Mouse (Mus musculus) spleen, adult 2 months (tissue): ENCODE measurements around the gene Baiap2l1. TPM values are rescaled to one million over a fixed set of nuclear protein-coding genes. Genes with fewer than 3 reads are reported as not detected.

Experiments used
- DNase-seq, 2 experiments: peaks; one replicate each; pipeline versions ENCODE4 v3.0.0 to v3.0.0-alpha.2; 2012 to 2021; ENCODE audit warnings: low spot score in 2 of 2, low read depth in 1 of 2
- H3K27ac ChIP-seq: fragments of 200-500 bp; 2 replicates; pipeline ENCODE4 v1.5.1; 2012; ENCODE audit warnings: low read length, inconsistent platforms; ENCODE audit not compliant: insufficient read depth
- H3K27me3 ChIP-seq: fragments of 200-500 bp; 2 replicates; pipeline ENCODE4 v1.6.1; 2012; ENCODE audit warnings: mild to moderate bottlenecking, moderate library complexity, low read length, inconsistent platforms; ENCODE audit not compliant: control insufficient read depth, insufficient read depth
- H3K36me3 ChIP-seq: fragments of 200-500 bp; 2 replicates; pipeline ENCODE4 v1.6.1; 2012; ENCODE audit warnings: mild to moderate bottlenecking, low read length, inconsistent platforms; ENCODE audit not compliant: control insufficient read depth, insufficient read depth
- H3K4me1 ChIP-seq: fragments of 200-500 bp; 2 replicates; pipeline ENCODE4 v1.6.1; 2011; ENCODE audit warnings: inconsistent platforms; ENCODE audit not compliant: control insufficient read depth, insufficient read depth, insufficient read length
- H3K4me3 ChIP-seq: fragments of 200-500 bp; 2 replicates; pipeline ENCODE4 v1.5.1; 2011; ENCODE audit warnings: mild to moderate bottlenecking, inconsistent platforms; ENCODE audit not compliant: insufficient read depth, insufficient read length; ENCODE audit errors: extremely low read depth
- CTCF ChIP-seq: fragments of 200-500 bp; IDR thresholded peaks from 2 replicates; pipeline ENCODE4 v1.5.1; 2011; ENCODE audit warnings: mild to moderate bottlenecking, inconsistent platforms; ENCODE audit not compliant: insufficient read depth, insufficient read length, insufficient replicate concordance; ENCODE audit errors: extremely low read depth
- POLR2A ChIP-seq: fragments of 200-500 bp; IDR thresholded peaks from 2 replicates; pipeline ENCODE4 v1.6.1; 2011; ENCODE audit warnings: low read depth, low read length, inconsistent platforms
- WGBS: fragments of 180-500 bp; shearing (Covaris S2); methylation state at CpG from one replicate; pipeline ENCODE4 v1.1.7; 2018; 5-methylcytosine and 5-hydroxymethylcytosine counted together
- polyA plus RNA-seq: library from polyadenylated mRNA; depleted of rRNA; stranded (reverse); fragments of >200 nt; gene quantifications from 2 replicates; pipeline ENCODE4 v1.2.3, GENCODE M21; 2012

The Baiap2l1 gene
- polyA plus RNA-seq, 1 experiment = 0.22 TPM

GRCm38 (mm10) chr5:144364680-144365357 is 6.9 kb upstream of the Baiap2l1 start:
- no peaks in the 10 kb centered on the region for H3K36me3 ChIP-seq
- 88% methylated on average over 11 of the region's 11 CpGs for WGBS
- H3K4me3 ChIP-seq = no peak overlapping the region
- DNase-seq = no peak
- no peak for TF ChIP-seq POLR2A
- no peak for TF ChIP-seq CTCF
- H3K27me3 ChIP-seq = no peaks in the 10 kb centered on the region
- no peak overlapping the region for H3K27ac ChIP-seq
- no peaks in the 10 kb centered on the region for H3K4me1 ChIP-seq

- H3K36me3 ChIP-seq = no peaks in the 10 kb centered on the region
- no peak overlapping the region for H3K27ac ChIP-seq
- H3K4me1 ChIP-seq = peaks cover 5% of the 10 kb centered on the region
- peaks cover 9% of the 10 kb centered on the region for H3K27me3 ChIP-seq
- 64% methylated on average over 6 of the region's 6 CpGs for WGBS
- no peak for DNase-seq
- no peak for TF ChIP-seq CTCF
- no peak for TF ChIP-seq POLR2A
- H3K4me3 ChIP-seq = no peak overlapping the region
Observed at GRCm38 (mm10) chr5:144360346-144360745, 2.4 kb upstream of the Baiap2l1 start.

DNA sequence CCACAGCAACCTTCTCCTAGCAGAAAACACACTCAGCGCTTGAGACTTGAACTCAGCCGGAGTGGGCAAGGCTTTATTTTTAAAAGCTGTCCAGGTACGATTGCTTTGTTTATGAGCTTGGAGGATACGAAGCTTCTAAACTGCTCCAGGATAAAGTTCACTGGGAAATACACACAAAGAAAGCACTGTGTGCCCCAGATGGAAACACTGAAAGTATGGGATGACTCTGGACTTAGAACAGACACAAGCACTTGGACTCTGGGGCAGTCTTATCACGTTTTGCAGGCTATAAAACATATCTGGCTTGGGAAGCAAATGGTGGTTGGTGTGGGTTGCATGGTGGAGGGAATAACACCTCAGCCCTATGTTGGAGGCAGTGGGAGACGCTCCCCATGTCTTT is 2.0 kb upstream of the Baiap2l1 start:
- no peak for DNase-seq
- 78% methylated on average over 6 of the region's 6 CpGs for WGBS

GRCm38 (mm10) chr5:144358592-144358917 is 643 bp upstream of the Baiap2l1 start:
- H3K27me3 ChIP-seq = peaks cover 9% of the 10 kb centered on the region
- H3K4me3 ChIP-seq = peak overlapping the region; percentile 52; the same call in 1 of the 2 replicates
- DNase-seq = no peak
- no peaks in the 10 kb centered on the region for H3K36me3 ChIP-seq
- 10% methylated on average over 10 of the region's 10 CpGs for WGBS
- no peak overlapping the region for H3K27ac ChIP-seq
- no peak for TF ChIP-seq POLR2A
- TF ChIP-seq CTCF = no peak
- peaks cover 5% of the 10 kb centered on the region for H3K4me1 ChIP-seq

More for the DNA sequence above, 2.0 kb upstream of the Baiap2l1 start:
- peaks cover 9% of the 10 kb centered on the region for H3K27me3 ChIP-seq
- no peak overlapping the region for H3K4me3 ChIP-seq
- peaks cover 5% of the 10 kb centered on the region for H3K4me1 ChIP-seq
- no peaks in the 10 kb centered on the region for H3K36me3 ChIP-seq
- H3K27ac ChIP-seq = no peak overlapping the region
- TF ChIP-seq POLR2A = no peak
- no peak for TF ChIP-seq CTCF

DNA sequence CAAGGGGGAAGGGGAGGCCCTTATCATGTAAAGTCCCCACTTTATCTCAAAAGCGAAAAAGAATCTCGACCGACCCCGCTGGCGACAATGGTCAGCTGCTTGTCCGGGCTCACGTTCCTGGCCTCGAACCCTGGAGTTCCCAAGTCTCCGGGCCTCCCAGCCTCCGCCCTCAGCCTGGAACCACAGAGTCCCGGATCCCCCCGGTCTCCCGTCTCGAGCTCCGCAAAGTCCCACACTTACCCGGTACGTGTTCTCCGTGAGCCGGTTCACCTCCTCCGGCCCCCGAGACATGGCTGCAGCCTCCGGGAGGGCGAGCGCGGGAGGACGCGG is 396 bp downstream of the Baiap2l1 start:
- H3K27ac ChIP-seq = no peak overlapping the region
- no peak for DNase-seq
- no peak for TF ChIP-seq CTCF
- TF ChIP-seq POLR2A = no peak
- no peaks in the 10 kb centered on the region for H3K36me3 ChIP-seq
- WGBS = 1% methylated on average over 27 of the region's 27 CpGs
- peaks cover 9% of the 10 kb centered on the region for H3K27me3 ChIP-seq
- H3K4me1 ChIP-seq = peaks cover 5% of the 10 kb centered on the region
- H3K4me3 ChIP-seq = peak overlapping the region; percentile 52

GRCm38 (mm10) chr5:144356776-144357455 is 996 bp downstream of the Baiap2l1 start:
- peaks cover 9% of the 10 kb centered on the region for H3K27me3 ChIP-seq
- peak overlapping the region; percentile 52; the same call in 1 of the 2 replicates for H3K4me3 ChIP-seq
- 21% methylated on average over 17 of the region's 17 CpGs for WGBS
- no peaks in the 10 kb centered on the region for H3K36me3 ChIP-seq
- no peak overlapping the region for H3K27ac ChIP-seq
- TF ChIP-seq CTCF (no peak), POLR2A (no peak)
- H3K4me1 ChIP-seq = peaks cover 5% of the 10 kb centered on the region
- no peak for DNase-seq
